Mouse (Mus musculus) MEL-GATA-1-ER (cell line): Measurements from ENCODE around the gene Tmcc2.

Source experiments
- DNase-seq: peaks from one replicate; pipeline ENCODE4 v3.0.0-alpha.2; 2012; ENCODE audit warnings: low read depth; ENCODE audit errors: extremely low read depth

Gene Tmcc2

GRCm38 (mm10) chr1:132391580-132392022 is 520 bp upstream of the Tmcc2 start:
- DNase-seq, result no peak

DNA sequence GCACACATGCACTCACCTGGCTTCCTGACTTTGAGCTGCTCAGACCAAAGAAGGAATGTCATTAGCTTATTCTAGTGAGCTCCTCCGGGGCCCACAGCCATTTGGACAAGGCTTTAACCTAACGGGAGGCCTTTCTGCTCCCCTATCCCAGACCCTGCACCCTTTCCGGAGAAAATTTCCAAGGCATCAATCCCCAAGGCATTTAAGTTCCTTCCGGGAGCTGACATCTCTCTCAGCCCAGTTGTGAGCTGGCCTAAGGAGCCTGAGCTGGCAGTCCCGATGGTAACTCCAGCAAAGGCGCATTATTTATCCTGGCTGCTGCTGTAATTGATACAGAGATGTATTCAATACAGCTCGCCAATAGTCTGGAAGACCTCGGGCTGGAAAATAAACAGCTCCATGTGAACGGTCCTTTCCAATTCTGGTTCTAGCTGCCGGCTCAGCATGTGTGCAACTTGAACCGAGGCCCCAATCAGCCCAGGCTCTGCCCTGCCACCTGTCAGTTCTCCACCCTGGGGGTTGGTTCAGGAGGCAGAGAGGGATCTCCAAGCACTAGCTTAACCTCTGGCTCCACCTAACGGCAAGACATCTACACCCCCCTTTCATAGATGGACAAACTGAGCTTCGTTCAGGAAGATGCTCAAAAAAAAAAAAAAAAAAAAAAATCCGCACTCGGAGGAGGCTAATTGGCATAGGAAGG is 1.0 kb downstream of the Tmcc2 start:
- DNase-seq, result peak; percentile 62

DNA sequence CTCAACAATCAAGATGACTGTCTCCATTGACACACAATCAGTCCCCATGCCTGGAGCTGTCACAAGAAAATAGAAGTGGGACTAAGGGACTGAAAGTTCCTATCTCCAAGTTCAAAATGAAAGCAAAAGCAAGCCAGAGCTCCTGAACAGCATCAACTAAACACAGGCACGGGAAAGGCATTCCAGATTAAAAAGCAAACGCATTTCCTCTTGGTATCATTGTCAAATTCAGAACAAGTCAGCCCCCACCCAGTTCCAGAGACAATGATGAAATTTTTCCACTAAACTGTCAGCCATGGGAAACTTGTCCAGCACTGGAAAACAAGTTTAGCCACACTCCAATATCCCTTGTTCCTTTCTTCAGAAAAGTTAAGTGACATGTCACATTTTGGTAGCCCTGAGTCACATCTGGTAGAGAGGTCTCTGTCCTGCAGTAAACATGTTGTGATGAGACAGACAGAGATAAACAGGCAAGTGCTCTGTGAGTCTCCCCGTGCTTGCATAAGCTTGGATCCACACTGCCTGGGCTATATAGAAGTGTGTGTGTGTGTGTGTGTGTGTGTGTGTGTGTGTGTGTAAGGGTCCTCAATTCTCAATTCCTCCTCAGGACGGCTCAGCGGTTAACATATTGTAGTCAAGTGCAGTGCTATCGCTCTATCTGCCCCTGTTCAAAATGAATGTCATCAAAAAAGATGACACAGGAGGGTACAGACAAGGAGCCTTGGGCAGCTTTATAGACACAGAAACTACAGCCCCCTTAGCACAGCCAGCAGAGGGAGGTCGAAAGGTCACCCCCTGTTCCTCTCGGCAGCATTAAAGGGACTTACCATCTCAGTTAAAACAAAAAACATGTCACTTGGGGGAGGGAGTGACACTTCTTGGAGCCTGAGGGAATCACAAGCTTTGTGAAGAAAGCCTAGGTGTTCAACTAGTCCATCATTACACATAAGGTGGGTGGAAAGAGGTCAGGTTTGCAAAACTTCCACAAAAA is 2.0 kb downstream of the Tmcc2 start:
- DNase-seq, result no peak

GRCm38 (mm10) chr1:132387943-132388342 is 3.1 kb downstream of the Tmcc2 start:
- no peak for DNase-seq

GRCm38 (mm10) chr1:132386266-132386665 is 4.8 kb downstream of the Tmcc2 start:
- no peak for DNase-seq

- no peak for DNase-seq
Observed at GRCm38 (mm10) chr1:132385711-132386110, 5.4 kb downstream of the Tmcc2 start.

DNA sequence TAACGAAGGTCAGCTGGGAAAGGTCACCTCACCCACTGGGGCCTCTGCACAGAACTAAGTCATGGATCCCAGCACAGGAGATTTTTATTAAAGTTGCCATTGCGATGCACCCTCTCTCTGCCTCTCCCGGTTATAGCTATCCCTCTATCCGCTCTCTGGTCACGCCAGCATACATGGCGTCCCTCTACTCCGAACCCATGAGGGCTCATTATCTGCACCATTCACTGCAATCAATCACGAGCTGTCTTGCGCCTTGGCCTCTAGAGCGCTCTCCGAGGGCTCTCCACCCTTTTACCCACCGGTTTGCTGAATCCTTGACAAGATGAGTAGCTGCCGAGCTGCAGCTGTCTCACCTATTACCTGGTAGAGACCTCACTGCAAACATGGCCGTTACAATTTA is 5.8 kb downstream of the Tmcc2 start:
- no peak for DNase-seq

- DNase-seq, result no peak
Observed at GRCm38 (mm10) chr1:132384001-132384554, 7.0 kb downstream of the Tmcc2 start.

- peak; percentile 56 for DNase-seq
Observed at GRCm38 (mm10) chr1:132381929-132382328, 9.2 kb downstream of the Tmcc2 start.

DNA sequence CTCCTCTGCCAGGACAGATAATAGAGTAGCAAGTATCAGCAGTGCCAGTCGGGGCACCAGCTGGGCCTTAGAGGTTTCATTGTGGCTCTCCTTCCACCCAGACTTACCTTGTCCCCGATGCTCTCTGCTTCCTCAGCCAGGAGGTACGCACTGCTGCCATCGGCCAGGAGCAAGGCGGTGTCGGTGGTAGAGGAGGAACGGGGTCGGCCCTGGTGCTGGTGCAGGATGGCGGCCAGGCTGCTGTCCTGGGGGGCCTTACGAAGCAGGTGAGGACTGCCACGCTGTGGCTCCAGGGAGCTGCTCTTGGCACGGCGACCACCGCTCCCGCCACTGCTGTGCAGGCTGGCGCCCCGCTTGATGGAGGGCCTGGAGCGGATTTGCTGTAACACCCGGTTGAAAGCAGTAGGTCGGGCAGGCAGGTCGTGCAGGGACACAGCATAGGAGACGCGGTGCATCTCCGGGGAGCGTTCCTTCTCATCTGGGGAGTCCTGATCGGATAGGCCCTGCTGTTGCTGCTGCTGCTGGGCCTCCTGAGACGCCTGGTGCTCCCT is 10.5 kb downstream of the Tmcc2 start:
- no peak for DNase-seq

- no peak for DNase-seq
Observed at GRCm38 (mm10) chr1:132377811-132378210, 13.3 kb downstream of the Tmcc2 start.

- DNase-seq, result no peak
Observed at GRCm38 (mm10) chr1:132377055-132377365, 14.1 kb downstream of the Tmcc2 start.

DNA sequence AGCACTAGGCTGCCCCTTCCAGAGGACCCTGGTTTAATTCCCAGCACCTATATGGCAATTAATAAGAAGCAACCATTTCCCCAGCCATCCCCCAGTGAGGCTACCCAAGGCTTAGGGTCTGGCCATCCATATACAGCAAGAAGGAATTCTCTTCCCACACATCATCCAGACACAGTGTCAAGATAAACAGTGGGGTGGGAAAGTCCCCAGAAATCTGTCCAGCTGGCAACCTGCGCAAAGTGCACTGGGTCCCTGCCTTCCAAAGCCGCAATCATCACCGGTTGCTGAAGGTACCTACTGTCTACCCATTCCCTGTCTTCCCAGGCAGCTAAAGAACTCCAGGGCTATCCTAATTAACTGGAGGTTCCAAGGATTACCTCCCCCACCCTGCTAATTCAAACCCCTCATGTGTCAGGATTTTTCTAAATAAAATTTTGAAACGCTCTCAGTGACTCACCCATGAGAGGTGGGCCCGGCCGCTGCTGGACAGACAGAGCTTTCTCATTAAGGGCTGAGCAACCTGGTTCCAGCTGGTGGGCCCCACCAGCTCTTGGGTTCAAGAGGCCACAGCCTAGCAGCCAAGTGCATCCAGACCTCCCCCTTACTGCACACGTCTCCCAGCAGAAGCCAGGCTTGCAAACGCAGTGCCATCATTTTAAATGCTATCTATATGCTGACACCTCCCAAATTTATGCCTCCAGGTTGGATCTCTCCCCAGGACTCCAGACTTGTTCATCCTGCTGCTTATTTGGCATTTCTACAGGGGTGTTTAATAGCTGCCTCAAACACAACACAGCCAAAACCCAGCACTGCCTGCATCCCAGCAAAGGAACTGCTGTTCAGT is 14.6 kb downstream of the Tmcc2 start:
- DNase-seq, result no peak

- no peak for DNase-seq
Observed at GRCm38 (mm10) chr1:132375256-132375655, 15.8 kb downstream of the Tmcc2 start.

DNA sequence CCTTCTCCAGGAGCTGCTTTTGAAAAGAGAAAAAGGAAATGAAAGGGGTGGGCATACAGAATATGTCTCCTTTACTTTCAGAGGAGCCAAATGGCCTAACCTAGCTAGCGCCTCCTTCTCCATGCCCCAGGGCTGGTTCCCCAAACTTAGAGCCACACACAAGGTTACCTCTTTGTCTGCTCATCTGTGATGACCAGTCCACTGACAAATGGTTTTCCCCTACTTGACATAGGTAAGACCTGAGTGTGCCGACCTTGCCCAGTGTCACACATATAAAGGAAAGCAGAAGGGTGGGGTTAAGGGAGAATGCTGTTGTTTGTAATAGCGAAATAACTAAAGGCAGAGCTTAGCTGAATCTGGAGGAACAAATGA is 16.2 kb downstream of the Tmcc2 start:
- DNase-seq, result no peak

GRCm38 (mm10) chr1:132374140-132374872 is 16.8 kb downstream of the Tmcc2 start:
- DNase-seq, result peak; percentile 44

DNA sequence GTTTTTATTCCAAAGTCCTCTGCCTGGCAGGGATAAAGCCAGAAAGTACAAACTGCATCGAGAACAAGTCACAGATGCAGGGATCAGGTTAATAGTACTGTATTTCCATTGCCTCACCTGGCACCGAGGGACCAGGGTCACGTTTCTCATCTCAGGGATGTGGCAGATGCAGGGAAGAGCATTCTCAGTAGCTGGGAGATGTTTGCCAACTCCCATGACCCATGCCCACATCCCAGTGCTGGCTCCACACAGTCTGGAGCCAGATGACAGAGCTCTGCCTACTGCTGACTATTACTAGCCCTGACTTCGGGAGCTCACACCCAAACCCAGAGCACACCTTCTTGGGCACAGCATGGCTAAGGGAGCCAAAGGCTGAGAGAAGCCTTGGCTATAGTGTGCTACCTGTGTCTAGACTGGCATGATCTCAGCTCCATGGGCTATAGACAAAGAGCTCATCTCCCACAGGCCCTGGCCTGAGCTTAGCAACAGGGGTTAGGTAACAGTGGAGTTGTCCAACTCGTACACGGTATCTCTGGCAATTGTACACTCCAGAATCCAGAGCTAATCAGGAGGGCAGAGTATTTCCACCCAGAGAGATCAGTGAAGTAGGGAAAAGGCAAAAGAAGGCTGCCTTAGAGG is 18.1 kb downstream of the Tmcc2 start:
- DNase-seq, result no peak

- no peak for DNase-seq
Observed at GRCm38 (mm10) chr1:132372354-132372753, 18.7 kb downstream of the Tmcc2 start.

GRCm38 (mm10) chr1:132371298-132372081 is 19.6 kb downstream of the Tmcc2 start:
- no peak for DNase-seq
